Mouse (Mus musculus) liver, adult (tissue): ENCODE data around the gene Fam19a2.

Source experiments
- GATA4 ChIP-seq: IDR thresholded peaks from 2 replicates; pipeline ENCODE4 v1.6.1; 2014; ENCODE audit warnings: mild to moderate bottlenecking, low read length; ENCODE audit not compliant: insufficient replicate concordance

Fam19a2 gene

GRCm38 (mm10) chr10:123263876-123264309 lies at the start of gene Fam19a2:
TSS of gene Fam19a2 (plus strand) at chr10:123263996.
- TF ChIP-seq GATA4 = no peak

GRCm38 (mm10) chr10:123222785-123223184 lies 41.0 kb upstream of the Fam19a2 start:
- TF ChIP-seq GATA4 = no peak

DNA sequence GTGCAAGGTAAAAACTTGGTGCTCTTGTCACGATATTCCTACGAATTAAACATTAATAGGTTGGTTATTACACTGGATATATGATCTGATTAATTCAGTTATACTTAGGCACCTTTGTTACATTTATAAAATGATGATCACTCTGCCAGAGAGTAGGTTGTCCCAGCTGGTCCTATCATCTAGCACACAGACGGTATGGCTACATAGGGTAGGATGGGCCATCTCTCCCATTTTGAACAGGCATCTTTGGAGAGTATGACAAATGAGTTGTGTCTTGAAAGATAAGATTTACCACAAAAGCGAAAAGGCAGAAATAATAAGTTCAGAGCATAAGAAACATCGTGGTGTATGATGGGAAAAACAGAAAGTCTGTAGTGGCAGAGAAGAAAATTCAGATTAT lies 34.4 kb upstream of the Fam19a2 start:
- TF ChIP-seq GATA4 = no peak

GRCm38 (mm10) chr10:123248063-123248462 lies 15.7 kb upstream of the Fam19a2 start:
- TF ChIP-seq GATA4 = no peak

- TF ChIP-seq GATA4 = no peak
Observed at GRCm38 (mm10) chr10:123251904-123252303, 11.9 kb upstream of the Fam19a2 start.

DNA sequence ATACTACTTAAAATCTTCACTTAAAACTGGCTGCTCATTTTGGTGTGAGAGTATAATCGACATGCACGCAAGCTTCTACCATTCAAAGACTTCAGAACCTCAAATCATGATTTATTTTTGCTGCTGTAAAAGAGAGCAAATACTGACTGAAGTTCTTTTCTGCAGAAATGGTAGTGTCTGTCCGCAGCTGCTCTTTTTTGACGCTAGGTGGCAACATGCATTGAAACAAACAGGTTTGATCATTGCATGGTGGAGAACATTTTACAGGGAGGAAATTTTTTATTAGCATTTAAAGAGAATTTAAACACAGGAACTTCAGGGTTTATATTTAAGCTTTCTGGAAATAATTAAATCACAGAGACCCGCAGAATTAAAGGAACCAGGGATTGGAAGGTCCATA lies 9.5 kb upstream of the Fam19a2 start:
- no peak for TF ChIP-seq GATA4

DNA sequence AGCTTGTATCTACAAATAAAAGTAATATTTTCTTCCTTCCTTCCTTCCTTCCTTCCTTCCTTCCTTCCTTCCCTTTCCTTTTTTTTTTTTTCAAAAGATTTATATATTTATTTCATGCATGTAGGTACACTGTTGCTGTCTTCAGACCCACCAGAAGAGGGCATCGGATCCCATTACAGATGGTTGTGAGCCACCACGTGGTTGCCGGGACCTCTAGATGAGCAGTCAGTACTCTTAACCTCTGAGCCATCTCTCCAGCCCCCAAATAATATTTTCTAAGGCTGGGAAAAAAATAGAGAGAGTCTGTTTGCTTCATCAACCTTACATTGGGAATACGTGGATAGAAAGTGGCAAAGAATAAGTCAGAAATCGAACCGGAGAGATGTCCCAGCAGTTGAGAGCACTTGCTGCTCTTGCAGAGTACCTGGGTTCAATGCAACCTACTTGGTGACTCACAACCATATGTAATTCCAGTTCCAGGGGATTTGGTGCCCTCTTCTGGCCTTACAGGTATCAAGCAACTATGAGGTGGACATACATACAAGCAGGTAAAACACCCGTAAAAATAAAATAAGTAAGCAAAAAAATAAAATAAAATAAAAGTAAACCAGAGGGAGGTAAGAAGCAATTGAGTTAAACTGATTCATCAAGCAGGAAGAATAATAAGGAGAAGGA lies 8.0 kb upstream of the Fam19a2 start:
- no peak for TF ChIP-seq GATA4

GRCm38 (mm10) chr10:123264461-123265191 lies 830 bp downstream of the Fam19a2 start:
- TF ChIP-seq GATA4 = no peak

- no peak for TF ChIP-seq GATA4
Observed at GRCm38 (mm10) chr10:123265241-123265790, 1.5 kb downstream of the Fam19a2 start.

GRCm38 (mm10) chr10:123268568-123268967 lies 4.8 kb downstream of the Fam19a2 start:
- no peak for TF ChIP-seq GATA4

- TF ChIP-seq GATA4 = no peak
Observed at GRCm38 (mm10) chr10:123274554-123274953, 10.8 kb downstream of the Fam19a2 start.

GRCm38 (mm10) chr10:123307300-123307699 lies 43.5 kb downstream of the Fam19a2 start:
- TF ChIP-seq GATA4 = no peak

DNA sequence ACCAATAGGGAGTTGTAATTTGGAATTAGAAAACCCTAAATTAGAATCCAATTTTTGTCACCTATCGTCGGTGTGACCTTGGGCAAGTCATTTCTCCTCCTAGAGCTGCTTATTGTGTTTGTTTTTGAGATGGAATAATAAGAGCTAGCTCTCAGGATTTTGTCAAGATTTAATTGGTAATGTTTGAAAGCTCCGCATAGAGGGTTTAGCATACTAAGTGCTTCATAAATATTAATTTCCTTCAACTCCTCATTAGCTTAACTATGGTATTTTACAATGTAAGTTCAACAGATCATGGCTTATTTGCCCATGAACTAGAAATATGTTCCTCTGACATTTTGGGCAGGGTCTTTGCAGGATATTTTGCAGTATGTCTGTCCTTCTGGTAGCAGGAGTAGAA lies 62.5 kb downstream of the Fam19a2 start:
- no peak for TF ChIP-seq GATA4

DNA sequence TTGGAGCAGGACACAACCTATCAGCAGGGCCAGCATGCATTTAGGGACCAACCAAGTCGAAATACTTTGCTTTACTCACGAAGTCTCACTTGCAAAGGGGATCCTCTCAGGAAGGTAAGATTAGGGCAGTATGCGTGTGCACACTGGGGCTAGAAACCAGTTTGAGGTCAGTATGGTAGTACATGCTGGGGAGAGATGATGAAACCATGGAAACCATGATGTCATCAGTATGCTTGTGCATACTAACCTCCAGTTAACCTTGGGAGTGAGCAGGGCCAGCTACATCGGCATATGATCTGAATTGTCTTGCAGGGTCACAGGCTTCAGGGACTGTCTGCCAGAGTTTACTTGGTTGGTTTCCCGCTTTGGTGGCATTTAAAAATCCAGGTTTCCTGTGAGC lies 77.5 kb downstream of the Fam19a2 start:
- TF ChIP-seq GATA4 = no peak

- no peak for TF ChIP-seq GATA4
Observed at GRCm38 (mm10) chr10:123342591-123343236, 78.9 kb downstream of the Fam19a2 start.

DNA sequence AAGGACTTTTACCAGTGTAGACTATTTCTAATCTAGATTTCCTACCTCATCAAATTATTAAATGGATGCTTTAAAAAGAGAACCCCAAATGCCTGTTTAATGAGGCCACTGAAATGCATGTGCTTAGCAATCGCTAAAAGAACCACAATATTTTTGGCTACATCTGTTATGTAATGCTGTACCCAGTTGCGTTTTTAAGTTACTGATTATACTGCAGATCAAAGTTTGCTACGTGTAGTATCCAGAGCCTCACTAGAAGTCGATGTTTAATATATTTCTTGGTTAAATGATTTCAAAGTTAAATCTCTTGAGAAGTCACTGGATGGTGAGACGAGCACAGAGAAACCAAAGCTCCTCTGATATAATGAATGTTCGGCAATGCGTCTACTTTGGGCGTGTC lies 82.5 kb downstream of the Fam19a2 start:
- no peak for TF ChIP-seq GATA4
